Mouse (Mus musculus) liver, postnatal 0 days (tissue): Measurements from ENCODE around the gene Zfp398.

Source experiments
- CTCF ChIP-seq: sonication (generic); IDR thresholded peaks from 2 replicates; pipeline ENCODE4 v1.5.1; 2016; ENCODE audit warnings: antibody characterized with exemption, low read depth
- EP300 ChIP-seq: IDR thresholded peaks from 2 replicates; pipeline ENCODE4 v1.6.1; 2016; ENCODE audit warnings: antibody characterized with exemption, low read depth, mild to moderate bottlenecking

GRCm38 (mm10) chr6:47830104-47831078 lies 5.1 kb upstream of the Zfp398 start, which contains the start of gene Zfp786:
- TF ChIP-seq EP300 (no peak), CTCF (peak; percentile 99)
